Mouse (Mus musculus): ENCODE data around the gene Olfr1276. TPM values are rescaled to one million over a fixed set of nuclear protein-coding genes. Genes with fewer than 3 reads are reported as not detected.

Gene Olfr1276
- polyA plus RNA-seq (2015; fragmentation: Nextera tagmentation; extraction: Ambion mirVana) = not detected in 2 replicates

- Histone ChIP-seq H3K4me1 (ENCODE audit: control insufficient read depth, insufficient read depth, low read length) (no peaks in the 10 kb centered on the region), H3K36me3 (ENCODE audit: control insufficient read depth, insufficient read depth) (no peaks in the 10 kb centered on the region), H3K9me3 (replicated peaks; ENCODE audit: control insufficient read depth, low read length) (no peaks in the 10 kb centered on the region), H3K9ac (ENCODE audit: low read length) (no peak within 1 kb of the TSS), H3K4me2 (ENCODE audit: low read depth, low read length) (no peak within 1 kb of the TSS), H3K27ac (ENCODE audit: low read length) (no peak within 1 kb of the TSS), H3K4me3 (ENCODE audit: low read length) (no peak within 1 kb of the TSS), H3K27me3 (ENCODE audit: control insufficient read depth, insufficient read depth, low read length) (no peaks in the 10 kb centered on the region)
- no peak for ATAC-seq (replicated peaks; ENCODE audit: extremely low read depth, insufficient read depth, low FRiP score)
Measured at GRCm38 (mm10) chr2:111254216-111254615, at the start of gene Olfr1276. Gene Olfr1276 (plus strand): TSS chr2:111254516.

- no peak for ATAC-seq (replicated peaks; ENCODE audit: extremely low read depth, insufficient read depth, low FRiP score)
- Histone ChIP-seq H3K4me3 (ENCODE audit: low read length) (no peak within 1 kb of the TSS), H3K9me3 (replicated peaks; ENCODE audit: control insufficient read depth, low read length) (0 out of 2 replicates have a peak, but pooled peaks cover 2% of the 10 kb centered on the region), H3K27ac (ENCODE audit: low read length) (no peak within 1 kb of the TSS), H3K27me3 (ENCODE audit: control insufficient read depth, insufficient read depth, low read length) (no peaks in the 10 kb centered on the region), H3K4me2 (ENCODE audit: low read depth, low read length) (no peak within 1 kb of the TSS), H3K36me3 (ENCODE audit: control insufficient read depth, insufficient read depth) (no peaks in the 10 kb centered on the region), H3K9ac (ENCODE audit: low read length) (no peak within 1 kb of the TSS), H3K4me1 (ENCODE audit: control insufficient read depth, insufficient read depth, low read length) (no peaks in the 10 kb centered on the region)
- WGBS = 76% methylated on average over 6 of the region's 6 CpGs
Measured at GRCm38 (mm10) chr2:111229502-111229901, 24.8 kb upstream of the Olfr1276 start, which contains the start of gene 4930430A15Rik. Gene 4930430A15Rik (minus strand): TSS chr2:111229602.

GRCm38 (mm10) chr2:111235186-111235585 lies 19.1 kb upstream of the Olfr1276 start, which contains the start of gene Olfr1275:
Gene Olfr1275 (minus strand): TSS chr2:111235286.
- no peaks in the 10 kb centered on the region for H3K36me3 ChIP-seq (ENCODE audit: control insufficient read depth, insufficient read depth)
- H3K4me1 ChIP-seq (ENCODE audit: control insufficient read depth, insufficient read depth, low read length) = no peaks in the 10 kb centered on the region
- no peak within 1 kb of the TSS for H3K27ac ChIP-seq (ENCODE audit: low read length)
- no peak within 1 kb of the TSS for H3K4me2 ChIP-seq (ENCODE audit: low read depth, low read length)
- 75% methylated on average over 1 of the region's 1 CpGs for WGBS
- ATAC-seq (replicated peaks; ENCODE audit: extremely low read depth, insufficient read depth, low FRiP score) = no peak
- H3K9ac ChIP-seq (ENCODE audit: low read length) = no peak within 1 kb of the TSS
- no peak within 1 kb of the TSS for H3K4me3 ChIP-seq (ENCODE audit: low read length)
- no peaks in the 10 kb centered on the region for H3K9me3 ChIP-seq (replicated peaks; ENCODE audit: control insufficient read depth, low read length)
- H3K27me3 ChIP-seq (ENCODE audit: control insufficient read depth, insufficient read depth, low read length) = no peaks in the 10 kb centered on the region

GRCm38 (mm10) chr2:111274006-111274405 lies 19.7 kb downstream of the Olfr1276 start, which contains the start of gene Olfr1277:
Gene Olfr1277 (minus strand): TSS chr2:111274106.
- no peaks in the 10 kb centered on the region for H3K9me3 ChIP-seq (replicated peaks; ENCODE audit: control insufficient read depth, low read length)
- H3K4me3 ChIP-seq (ENCODE audit: low read length) = no peak within 1 kb of the TSS
- 70% methylated on average over 2 of the region's 2 CpGs for WGBS
- no peak within 1 kb of the TSS for H3K4me2 ChIP-seq (ENCODE audit: low read depth, low read length)
- H3K27ac ChIP-seq (ENCODE audit: low read length) = no peak within 1 kb of the TSS
- no peak within 1 kb of the TSS for H3K9ac ChIP-seq (ENCODE audit: low read length)
- no peaks in the 10 kb centered on the region for H3K36me3 ChIP-seq (ENCODE audit: control insufficient read depth, insufficient read depth)
- H3K4me1 ChIP-seq (ENCODE audit: control insufficient read depth, insufficient read depth, low read length) = no peaks in the 10 kb centered on the region
- H3K27me3 ChIP-seq (ENCODE audit: control insufficient read depth, insufficient read depth, low read length) = no peaks in the 10 kb centered on the region
- no peak for ATAC-seq (replicated peaks; ENCODE audit: extremely low read depth, insufficient read depth, low FRiP score)

GRCm38 (mm10) chr2:111289836-111290235 lies 35.5 kb downstream of the Olfr1276 start, which contains the start of gene Olfr1278:
Gene Olfr1278 (plus strand): TSS chr2:111290136.
- H3K4me3 ChIP-seq (ENCODE audit: low read length) = no peak within 1 kb of the TSS
- ATAC-seq (replicated peaks; ENCODE audit: extremely low read depth, insufficient read depth, low FRiP score) = no peak
- no peak within 1 kb of the TSS for H3K9ac ChIP-seq (ENCODE audit: low read length)
- H3K27ac ChIP-seq (ENCODE audit: low read length) = no peak within 1 kb of the TSS
- no peaks in the 10 kb centered on the region for H3K4me1 ChIP-seq (ENCODE audit: control insufficient read depth, insufficient read depth, low read length)
- no peak within 1 kb of the TSS for H3K4me2 ChIP-seq (ENCODE audit: low read depth, low read length)
- H3K36me3 ChIP-seq (ENCODE audit: control insufficient read depth, insufficient read depth) = no peaks in the 10 kb centered on the region
- H3K27me3 ChIP-seq (ENCODE audit: control insufficient read depth, insufficient read depth, low read length) = no peaks in the 10 kb centered on the region
- no peaks in the 10 kb centered on the region for H3K9me3 ChIP-seq (replicated peaks; ENCODE audit: control insufficient read depth, low read length)

- no peak for ATAC-seq (replicated peaks; ENCODE audit: extremely low read depth, insufficient read depth, low FRiP score)
- Histone ChIP-seq H3K27me3 (ENCODE audit: control insufficient read depth, insufficient read depth, low read length) (no peaks in the 10 kb centered on the region), H3K36me3 (ENCODE audit: control insufficient read depth, insufficient read depth) (no peaks in the 10 kb centered on the region), H3K27ac (ENCODE audit: low read length) (no peak overlapping the region), H3K9ac (ENCODE audit: low read length) (no peak overlapping the region), H3K4me2 (ENCODE audit: low read depth, low read length) (no peak overlapping the region), H3K4me1 (ENCODE audit: control insufficient read depth, insufficient read depth, low read length) (no peaks in the 10 kb centered on the region), H3K9me3 (replicated peaks; ENCODE audit: control insufficient read depth, low read length) (no peaks in the 10 kb centered on the region), H3K4me3 (ENCODE audit: low read length) (no peak overlapping the region)
Measured at GRCm38 (mm10) chr2:111298541-111298940, 44.2 kb downstream of the Olfr1276 start.

- no peaks in the 10 kb centered on the region for H3K9me3 ChIP-seq (replicated peaks; ENCODE audit: control insufficient read depth, low read length)
- H3K9ac ChIP-seq (ENCODE audit: low read length) = no peak within 1 kb of the TSS
- H3K4me3 ChIP-seq (ENCODE audit: low read length) = no peak within 1 kb of the TSS
- no peaks in the 10 kb centered on the region for H3K36me3 ChIP-seq (ENCODE audit: control insufficient read depth, insufficient read depth)
- H3K4me2 ChIP-seq (ENCODE audit: low read depth, low read length) = no peak within 1 kb of the TSS
- no peak within 1 kb of the TSS for H3K27ac ChIP-seq (ENCODE audit: low read length)
- no peak for ATAC-seq (replicated peaks; ENCODE audit: extremely low read depth, insufficient read depth, low FRiP score)
- H3K27me3 ChIP-seq (ENCODE audit: control insufficient read depth, insufficient read depth, low read length) = no peaks in the 10 kb centered on the region
- no peaks in the 10 kb centered on the region for H3K4me1 ChIP-seq (ENCODE audit: control insufficient read depth, insufficient read depth, low read length)
Measured at GRCm38 (mm10) chr2:111300374-111300773, 46.1 kb downstream of the Olfr1276 start, which contains the start of gene Olfr1279. Gene Olfr1279 (plus strand): TSS chr2:111300635.

Other genes starting within 250 kb of the Olfr1276 start
- not detected in 2 replicates for gene Gm13941, start 148.5 kb upstream of the Olfr1276 start, polyA plus RNA-seq (2015; fragmentation: Nextera tagmentation; extraction: Ambion mirVana)
- gene Gm15130, start 101.6 kb upstream of the Olfr1276 start, polyA plus RNA-seq (2015; fragmentation: Nextera tagmentation; extraction: Ambion mirVana) = not detected in 2 replicates
- gene 4930430A15Rik, start 24.9 kb upstream of the Olfr1276 start, polyA plus RNA-seq (2015; fragmentation: Nextera tagmentation; extraction: Ambion mirVana) = not detected in 2 replicates
- not detected in 2 replicates for gene Olfr1275, start 19.2 kb upstream of the Olfr1276 start, polyA plus RNA-seq (2015; fragmentation: Nextera tagmentation; extraction: Ambion mirVana)
- not detected in 2 replicates for gene Olfr1277, start 19.6 kb downstream of the Olfr1276 start, polyA plus RNA-seq (2015; fragmentation: Nextera tagmentation; extraction: Ambion mirVana)
- not detected in 2 replicates for gene Olfr1278, start 35.6 kb downstream of the Olfr1276 start, polyA plus RNA-seq (2015; fragmentation: Nextera tagmentation; extraction: Ambion mirVana)
- not detected in 2 replicates for gene Olfr1279, start 46.1 kb downstream of the Olfr1276 start, polyA plus RNA-seq (2015; fragmentation: Nextera tagmentation; extraction: Ambion mirVana)
- not detected in 2 replicates for gene Olfr1280, start 59.5 kb downstream of the Olfr1276 start, polyA plus RNA-seq (2015; fragmentation: Nextera tagmentation; extraction: Ambion mirVana)
- not detected in 2 replicates for gene Olfr1281, start 72.0 kb downstream of the Olfr1276 start, polyA plus RNA-seq (2015; fragmentation: Nextera tagmentation; extraction: Ambion mirVana)
- gene Olfr1282, start 81.6 kb downstream of the Olfr1276 start, polyA plus RNA-seq (2015; fragmentation: Nextera tagmentation; extraction: Ambion mirVana) = not detected in 2 replicates
- gene Olfr1283, start 112.3 kb downstream of the Olfr1276 start, polyA plus RNA-seq (2015; fragmentation: Nextera tagmentation; extraction: Ambion mirVana) = not detected in 2 replicates
- not detected in 2 replicates for gene Olfr1284, start 121.0 kb downstream of the Olfr1276 start, polyA plus RNA-seq (2015; fragmentation: Nextera tagmentation; extraction: Ambion mirVana)
- gene Olfr1286, start 168.6 kb downstream of the Olfr1276 start, polyA plus RNA-seq (2015; fragmentation: Nextera tagmentation; extraction: Ambion mirVana) = not detected in 2 replicates
- not detected in 2 replicates for gene Olfr1287, start 194.6 kb downstream of the Olfr1276 start, polyA plus RNA-seq (2015; fragmentation: Nextera tagmentation; extraction: Ambion mirVana)
- not detected in 2 replicates for gene Olfr1288, start 219.6 kb downstream of the Olfr1276 start, polyA plus RNA-seq (2015; fragmentation: Nextera tagmentation; extraction: Ambion mirVana)
- not detected in 2 replicates for gene Olfr1289, start 226.3 kb downstream of the Olfr1276 start, polyA plus RNA-seq (2015; fragmentation: Nextera tagmentation; extraction: Ambion mirVana)
- not detected in 2 replicates for gene Olfr1290, start 239.3 kb downstream of the Olfr1276 start, polyA plus RNA-seq (2015; fragmentation: Nextera tagmentation; extraction: Ambion mirVana)
- gene Olfr1291-ps1, start 242.7 kb downstream of the Olfr1276 start, polyA plus RNA-seq (2015; fragmentation: Nextera tagmentation; extraction: Ambion mirVana) = not detected in 2 replicates

Measured in heart, embryonic 16.5 days (tissue).